Mouse (Mus musculus) liver, postnatal 0 days (tissue): Measurements from ENCODE around the gene Thada.

ENCODE experiments used
- CTCF ChIP-seq: sonication (generic); IDR thresholded peaks from 2 replicates; pipeline ENCODE4 v1.5.1; 2016; ENCODE audit warnings: antibody characterized with exemption, low read depth
- EP300 ChIP-seq: IDR thresholded peaks from 2 replicates; pipeline ENCODE4 v1.6.1; 2016; ENCODE audit warnings: antibody characterized with exemption, low read depth, mild to moderate bottlenecking

DNA sequence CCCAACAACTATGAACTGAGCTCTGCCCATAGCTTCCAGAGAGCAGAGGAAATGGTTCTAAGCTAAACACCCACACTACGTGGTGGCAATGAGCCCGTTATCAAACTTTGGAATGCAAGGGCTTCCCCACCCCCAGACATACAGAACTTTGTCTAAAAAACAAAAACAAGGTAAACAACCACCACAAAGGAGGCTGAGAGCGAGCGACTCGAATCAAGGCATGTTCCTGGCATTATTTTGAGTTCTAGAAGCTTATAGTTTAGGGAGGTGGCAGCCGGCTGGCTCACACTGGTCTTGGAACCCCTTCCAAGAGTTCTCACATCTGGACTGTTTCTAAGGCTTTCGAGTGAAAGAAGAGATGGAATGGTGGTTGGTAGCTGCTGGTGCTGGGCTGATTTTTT, 281.0 kb downstream of the Thada start:
- TF ChIP-seq CTCF (no peak), EP300 (no peak)
